Mouse (Mus musculus) ES-E14 (cell line): ENCODE results near the gene Dohh. TPM values are rescaled to one million over a fixed set of nuclear protein-coding genes. Genes with fewer than 3 reads are reported as not detected.

Source experiments
- DNase-seq: peaks from one replicate; pipeline ENCODE4 v3.0.0-alpha.2; 2013; ENCODE audit warnings: low read depth, low spot score
- H3K27ac ChIP-seq: 2 replicates; pipeline ENCODE4 v1.5.1; 2012; ENCODE audit warnings: low read depth, mild to moderate bottlenecking, low read length, moderate library complexity, mixed read lengths; ENCODE audit not compliant: poor library complexity, insufficient read depth, severe bottlenecking
- H3K36me3 ChIP-seq: 2 replicates; pipeline ENCODE4 v1.6.1; 2012; ENCODE audit warnings: mild to moderate bottlenecking, low read length, moderate library complexity, mixed read lengths; ENCODE audit not compliant: control insufficient read depth, poor library complexity, insufficient read depth, severe bottlenecking
- H3K4me1 ChIP-seq, 2 experiments: fragments of 150-350 bp in 1 of 2; sonication (generic) in 1 of 2; 2 replicates each; pipeline ENCODE4 v1.6.1; 2012; ENCODE audit warnings: low read length in 2 of 2, mild to moderate bottlenecking in 1 of 2, mixed read lengths in 1 of 2; ENCODE audit not compliant: control insufficient read depth in 2 of 2, insufficient read depth in 2 of 2, poor library complexity in 1 of 2
- H3K4me3 ChIP-seq, 2 experiments: fragments of 150-350 bp in 1 of 2; sonication (generic) in 1 of 2; 2 replicates each; pipeline ENCODE4 v1.5.1; 2012; ENCODE audit warnings: low read length in 2 of 2, low read depth in 1 of 2, mild to moderate bottlenecking in 1 of 2, mixed read lengths in 1 of 2; ENCODE audit not compliant: insufficient read depth in 1 of 2, poor library complexity in 1 of 2, severe bottlenecking in 1 of 2
- H3K9ac ChIP-seq: 2 replicates; pipeline ENCODE4 v1.6.1; 2012; ENCODE audit warnings: low read depth, mild to moderate bottlenecking, low read length, mixed read lengths; ENCODE audit not compliant: poor library complexity, insufficient read depth, severe bottlenecking
- H3K9me3 ChIP-seq: fragments of 150-350 bp; sonication (generic); 2 replicates; pipeline ENCODE4 v1.6.1; 2012; ENCODE audit warnings: low read depth, mild to moderate bottlenecking, low read length; ENCODE audit not compliant: control insufficient read depth, insufficient read depth
- CHD2 ChIP-seq: IDR thresholded peaks from 2 replicates; pipeline ENCODE4 v1.6.1; 2014; ENCODE audit warnings: mild to moderate bottlenecking, low read depth, low read length, inconsistent platforms
- HCFC1 ChIP-seq: IDR thresholded peaks from 2 replicates; pipeline ENCODE4 v1.6.1; 2012; ENCODE audit warnings: low read length, inconsistent platforms, borderline replicate concordance; ENCODE audit not compliant: insufficient read depth
- MAFK ChIP-seq: IDR thresholded peaks from 2 replicates; pipeline ENCODE4 v1.6.1; 2014; ENCODE audit warnings: mild to moderate bottlenecking, low read depth, low read length, inconsistent platforms; ENCODE audit not compliant: insufficient read depth
- ZC3H11A ChIP-seq: IDR thresholded peaks from 2 replicates; pipeline ENCODE4 v1.6.1; 2012; ENCODE audit warnings: low read depth, mild to moderate bottlenecking, inconsistent platforms, low read length, borderline replicate concordance
- ZNF384 ChIP-seq: IDR thresholded peaks from 2 replicates; pipeline ENCODE4 v1.6.1; 2012; ENCODE audit warnings: low read depth, low read length, inconsistent platforms
- in situ Hi-C, 2 experiments: fragments of 600-800 bp; cut with MboI; formaldehyde crosslinking; loops; one replicate each; pipeline ENCODE4 v1.15.1; 2025; ENCODE audit warnings: low sequenced_read_pairs in 2 of 2, inconsistent platforms in 1 of 2; ENCODE audit not compliant: unreplicated experiment in 2 of 2
- total RNA-seq: library from RNA; depleted of rRNA; stranded (reverse); fragments of 300-350 nt; gene quantifications from 2 replicates; pipeline ENCODE4 v1.2.3, GENCODE M21; 2012

Gene Dohh
- total RNA-seq, 1 experiment: 168 TPM

- DNase-seq: peak; percentile 84
- Histone ChIP-seq H3K9me3 (no peaks in the 10 kb centered on the region), H3K4me1 (peaks cover 8 to 55% of the 10 kb centered on the region in 2 experiments; a peak in 3 of 4 replicates), H3K4me3 (peak overlapping the region; percentile 49 to 55), H3K36me3 (peaks cover 10% of the 10 kb centered on the region; the same call in 1 of the 2 replicates), H3K27ac (peak overlapping the region; percentile 90), H3K9ac (peak overlapping the region; percentile 70)
- in situ Hi-C loops: no loop called here
- TF ChIP-seq HCFC1: no peak
- TF ChIP-seq MAFK: peak; percentile 98
Observed at GRCm38 (mm10) chr10:81401521-81402226, 17.4 kb downstream of the Dohh start.

- TF ChIP-seq CHD2 (no peak), MAFK (no peak), HCFC1 (no peak), ZC3H11A (no peak), ZNF384 (no peak)
- peak overlapping the region; percentile 90 for H3K27ac ChIP-seq
- H3K9me3 ChIP-seq: no peaks in the 10 kb centered on the region
- in situ Hi-C loops: no loop called here
- no peak for DNase-seq
- peaks cover 10% of the 10 kb centered on the region; the same call in 1 of the 2 replicates for H3K36me3 ChIP-seq
- peaks cover 8 to 55% of the 10 kb centered on the region in 2 experiments; a peak in 3 of 4 replicates for H3K4me1 ChIP-seq
- H3K9ac ChIP-seq: 0 out of 2 replicates have a peak overlapping the region, but pooled peaks have one; percentile 23
- H3K4me3 ChIP-seq: peak overlapping the region; percentile 49 to 55
Observed at GRCm38 (mm10) chr10:81402227-81402765, 18.1 kb downstream of the Dohh start.

- TF ChIP-seq MAFK (no peak), HCFC1 (no peak), ZC3H11A (no peak), CHD2 (no peak), ZNF384 (no peak)
- no peak for DNase-seq
- Histone ChIP-seq H3K36me3 (peaks cover 10% of the 10 kb centered on the region; the same call in 1 of the 2 replicates), H3K9me3 (no peaks in the 10 kb centered on the region), H3K27ac (no peak overlapping the region), H3K4me1 (peaks cover 8 to 60% of the 10 kb centered on the region in 2 experiments; a peak in 3 of 4 replicates), H3K4me3 (0 out of 4 replicates have a peak overlapping the region, but pooled peaks of 1 of the 2 experiments have one; percentile 4), H3K9ac (no peak overlapping the region)
- in situ Hi-C loops: no loop called here
Observed at GRCm38 (mm10) chr10:81403511-81403910, 19.3 kb downstream of the Dohh start.

GRCm38 (mm10) chr10:81404082-81404481 is 19.9 kb downstream of the Dohh start:
- no peak for TF ChIP-seq MAFK
- TF ChIP-seq HCFC1: no peak
- no peak for TF ChIP-seq CHD2
- no peak for TF ChIP-seq ZC3H11A
- TF ChIP-seq ZNF384: no peak
- Histone ChIP-seq H3K27ac (no peak overlapping the region), H3K4me3 (0 out of 4 replicates have a peak overlapping the region, but pooled peaks of 1 of the 2 experiments have one; percentile 19), H3K36me3 (peaks cover 10% of the 10 kb centered on the region; the same call in 1 of the 2 replicates), H3K9ac (peak overlapping the region; percentile 5; the same call in 1 of the 2 replicates), H3K4me1 (peaks cover 8 to 65% of the 10 kb centered on the region in 2 experiments; a peak in 3 of 4 replicates), H3K9me3 (no peaks in the 10 kb centered on the region)
- in situ Hi-C loops: no loop called here
- DNase-seq: peak; percentile 87

GRCm38 (mm10) chr10:81404720-81405119 is 20.5 kb downstream of the Dohh start:
- Histone ChIP-seq H3K9ac (peak overlapping the region; percentile 5; the same call in 1 of the 2 replicates), H3K27ac (no peak overlapping the region), H3K4me1 (peaks cover 8 to 62% of the 10 kb centered on the region in 2 experiments; a peak in 3 of 4 replicates), H3K36me3 (peaks cover 7% of the 10 kb centered on the region; the same call in 1 of the 2 replicates), H3K4me3 (peak overlapping the region in 1 of 2 experiments; percentile 19; a peak in 2 of 4 replicates), H3K9me3 (no peaks in the 10 kb centered on the region)
- no peak for TF ChIP-seq ZNF384
- no peak for DNase-seq
- in situ Hi-C loops: no loop called here
